Mouse (Mus musculus) ES-Bruce4 (cell line): ENCODE measurements around the gene Wdhd1.

Experiments used
- CTCF ChIP-seq: IDR thresholded peaks from one replicate; pipeline ENCODE4 v1.8.1; 2011; ENCODE audit warnings: low read depth, low read length
- POLR2A ChIP-seq: IDR thresholded peaks from one replicate; pipeline ENCODE4 v1.8.1; 2011; ENCODE audit warnings: low read length; ENCODE audit not compliant: insufficient read depth

DNA sequence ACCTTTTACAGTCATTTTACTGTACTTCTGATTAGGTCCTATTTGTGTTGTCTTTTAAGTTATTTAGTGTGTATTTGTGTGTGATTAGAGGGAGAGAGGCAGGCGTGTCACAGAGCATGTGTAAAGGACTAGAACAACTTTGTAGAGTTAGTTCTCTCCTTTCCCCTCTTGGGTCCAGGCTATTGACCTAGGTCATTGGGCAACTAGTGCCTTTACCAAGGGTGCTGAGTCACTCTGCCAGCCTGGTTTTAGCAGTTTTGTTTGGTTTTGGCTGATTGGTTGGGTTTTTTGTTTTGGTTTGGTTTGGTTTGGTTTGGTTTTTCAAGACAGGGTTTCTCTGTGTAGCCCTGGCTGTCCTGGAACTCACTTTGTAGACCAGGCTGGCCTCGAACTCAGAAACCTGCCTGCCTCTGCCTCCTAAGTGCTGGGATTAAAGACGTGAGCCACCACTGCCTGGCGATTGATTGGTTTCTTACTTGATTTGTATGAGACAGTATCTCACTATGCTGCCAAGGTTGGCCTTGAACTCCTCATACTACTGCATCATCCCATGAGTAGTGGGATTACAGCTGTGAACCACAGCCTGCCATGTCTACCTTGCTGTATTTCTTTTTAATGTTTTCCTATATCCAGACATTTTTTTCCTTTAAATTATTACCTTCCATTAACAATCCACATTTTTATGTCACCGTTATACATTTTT, 71.2 kb downstream of the Wdhd1 start:
- TF ChIP-seq POLR2A (no peak), CTCF (no peak)
